Mouse (Mus musculus) mouse trophoblast stem cell (cell line): ENCODE data around the gene Cdk14.

ENCODE experiments used
- in situ Hi-C, 2 experiments: fragments of 300-500 bp; cut with MseI, MboI; formaldehyde crosslinking; loops; 2 replicates in 1 of 2; 3 replicates in 1 of 2; pipeline ENCODE4 v1.15.1; 2025

The Cdk14 gene

DNA sequence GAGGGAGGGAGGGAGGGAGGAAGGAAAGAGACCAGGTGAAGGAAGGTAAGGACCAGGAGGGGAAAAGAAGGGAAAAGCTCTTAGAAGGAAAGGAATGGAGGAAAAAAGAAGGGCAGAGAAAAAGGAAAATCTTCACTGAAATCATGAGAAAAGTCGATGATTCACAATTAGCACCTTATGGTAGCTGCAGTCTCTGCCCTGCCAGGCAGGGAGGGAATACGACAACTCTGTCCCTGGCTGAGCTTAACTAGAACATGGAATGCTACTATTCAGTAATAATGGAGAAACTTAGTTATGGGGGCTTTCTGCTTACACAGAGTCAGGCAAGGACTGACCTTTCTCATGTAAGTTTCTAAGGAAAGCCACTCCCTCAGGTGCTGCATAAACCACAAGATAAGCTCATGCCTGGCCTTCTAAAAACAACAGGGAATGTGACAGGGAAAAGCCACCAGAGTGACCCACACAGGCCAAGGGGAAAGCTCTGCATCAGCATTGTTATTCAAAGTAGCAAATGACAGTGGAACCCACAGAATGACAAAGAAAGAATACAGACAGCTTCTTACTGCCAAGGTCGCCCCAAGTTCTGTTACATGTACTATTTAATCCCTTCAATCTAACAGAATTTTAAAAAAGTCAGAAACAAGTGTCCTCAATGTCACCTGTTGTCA is 323.7 kb downstream of the Cdk14 start:
- in situ Hi-C loops: no loop called here

DNA sequence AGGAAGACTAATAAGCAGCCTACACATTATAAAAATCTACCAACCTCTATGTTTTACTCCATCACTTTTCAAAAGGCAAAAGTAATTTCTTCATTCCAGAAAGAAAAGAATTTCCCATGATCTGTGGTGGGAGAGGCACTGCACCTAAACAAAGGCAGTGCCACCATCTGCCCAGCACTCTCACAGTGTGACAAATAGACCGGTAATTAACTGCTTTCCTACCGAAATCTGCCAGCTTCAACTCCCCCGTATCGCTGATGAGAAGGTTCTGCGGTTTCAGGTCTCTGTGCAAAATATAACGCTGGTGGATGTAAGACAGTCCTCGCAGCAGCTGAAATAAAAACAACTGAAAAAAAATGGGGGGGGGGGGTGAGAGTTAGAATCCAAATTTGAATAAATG is 327.4 kb downstream of the Cdk14 start:
- in situ Hi-C loops: no loop called here

- in situ Hi-C loops: no loop called here
Observed at GRCm38 (mm10) chr5:5071526-5071925, 348.6 kb downstream of the Cdk14 start.

DNA sequence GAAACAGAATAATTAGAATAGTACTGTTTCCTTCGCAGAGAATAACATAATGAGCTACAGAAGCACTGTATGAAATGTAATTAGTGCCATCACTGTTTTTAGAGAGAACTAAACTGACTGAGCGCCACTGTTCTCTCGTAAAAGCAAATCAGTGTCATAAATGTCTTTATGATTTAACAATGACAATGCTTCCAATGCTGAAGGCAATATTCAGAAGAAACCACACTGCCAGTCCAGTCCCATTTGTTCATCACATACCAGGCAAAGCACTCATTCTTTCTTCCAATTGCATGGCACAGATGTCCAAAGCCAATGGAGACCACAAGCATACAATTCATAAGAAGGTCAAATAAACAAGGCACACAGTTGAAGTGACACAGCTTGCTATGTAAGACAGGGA is 355.4 kb downstream of the Cdk14 start:
- in situ Hi-C loops: no loop called here

DNA sequence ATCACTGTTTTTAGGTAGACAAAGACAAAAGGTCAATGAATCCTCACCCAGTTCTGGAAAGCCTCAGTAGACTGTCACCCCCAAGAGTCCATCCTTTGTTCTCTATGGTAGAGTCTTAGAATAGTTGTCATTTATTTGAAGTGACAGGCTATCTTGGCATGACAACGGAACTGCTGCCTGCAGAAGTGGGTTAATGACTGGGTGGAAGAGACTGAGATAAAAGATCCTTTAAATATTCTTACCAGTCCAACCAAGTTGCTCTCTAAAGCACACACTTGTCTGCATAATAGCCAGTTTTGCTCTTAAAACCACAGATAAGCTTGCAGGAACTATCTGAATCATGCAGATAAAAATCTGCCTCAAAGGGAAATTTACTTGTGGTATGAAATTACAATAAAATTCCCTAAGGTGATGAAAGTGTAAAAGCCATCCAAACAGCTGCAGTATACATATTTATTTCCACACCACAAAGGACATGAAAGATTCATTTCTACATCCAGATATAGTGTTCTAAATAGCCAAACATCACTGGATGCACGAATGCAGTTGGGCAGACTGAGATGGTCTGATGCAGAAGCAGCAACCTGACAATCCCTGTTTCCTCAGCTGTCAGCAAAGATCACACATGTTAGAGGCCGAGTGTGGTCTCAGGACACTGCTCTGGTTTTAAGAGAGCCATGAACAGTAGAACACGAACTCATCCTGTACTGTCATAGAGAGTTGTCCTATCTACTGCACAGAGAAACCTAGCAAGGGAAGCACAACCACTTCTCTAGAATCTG is 363.8 kb downstream of the Cdk14 start:
- in situ Hi-C loops: no loop called here

GRCm38 (mm10) chr5:5055494-5055893 is 364.6 kb downstream of the Cdk14 start:
- in situ Hi-C loops: no loop called here

DNA sequence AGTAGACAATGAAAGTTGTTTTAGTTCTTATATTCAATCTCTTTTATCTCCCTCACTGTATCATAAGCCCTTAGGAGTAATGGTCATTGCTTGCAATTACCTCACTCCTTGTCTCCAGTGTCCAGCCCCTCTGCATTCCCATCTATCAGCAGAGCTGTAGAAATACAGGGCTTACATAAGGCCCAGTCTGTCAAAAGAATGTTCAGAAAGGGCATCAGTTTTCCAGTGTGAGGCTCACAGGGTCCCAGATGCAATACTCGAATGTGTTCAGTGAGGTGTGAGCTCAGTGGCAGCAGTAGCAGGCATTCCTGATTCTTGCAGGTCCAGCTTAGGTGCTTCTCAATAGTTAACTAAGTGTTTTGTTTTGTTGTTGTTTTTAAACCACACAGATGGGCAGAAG is 365.8 kb downstream of the Cdk14 start:
- in situ Hi-C loops: no loop called here

- in situ Hi-C loops: no loop called here
Observed at GRCm38 (mm10) chr5:5044326-5044725, 375.8 kb downstream of the Cdk14 start.

- in situ Hi-C loops: no loop called here
Observed at GRCm38 (mm10) chr5:5042735-5043134, 377.4 kb downstream of the Cdk14 start.

DNA sequence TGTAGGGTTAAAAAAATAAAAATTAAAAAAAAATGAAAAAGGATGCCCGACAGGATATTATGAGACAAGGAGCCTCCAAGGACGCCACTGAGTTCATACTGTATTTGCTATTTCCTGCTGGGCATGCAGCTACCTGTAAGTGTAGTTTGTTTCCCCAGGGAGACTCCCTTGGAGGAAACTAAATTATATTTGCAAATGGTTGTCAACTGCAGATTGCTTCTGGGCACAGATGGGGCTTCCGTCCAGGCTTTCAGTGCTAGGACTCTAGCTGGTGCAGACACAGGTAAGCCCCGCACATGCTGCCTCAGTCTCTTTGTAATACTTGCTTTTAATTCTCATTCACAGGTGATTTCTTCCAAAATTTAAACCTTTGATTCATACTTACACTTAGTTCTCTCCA is 378.6 kb downstream of the Cdk14 start:
- in situ Hi-C loops: no loop called here

DNA sequence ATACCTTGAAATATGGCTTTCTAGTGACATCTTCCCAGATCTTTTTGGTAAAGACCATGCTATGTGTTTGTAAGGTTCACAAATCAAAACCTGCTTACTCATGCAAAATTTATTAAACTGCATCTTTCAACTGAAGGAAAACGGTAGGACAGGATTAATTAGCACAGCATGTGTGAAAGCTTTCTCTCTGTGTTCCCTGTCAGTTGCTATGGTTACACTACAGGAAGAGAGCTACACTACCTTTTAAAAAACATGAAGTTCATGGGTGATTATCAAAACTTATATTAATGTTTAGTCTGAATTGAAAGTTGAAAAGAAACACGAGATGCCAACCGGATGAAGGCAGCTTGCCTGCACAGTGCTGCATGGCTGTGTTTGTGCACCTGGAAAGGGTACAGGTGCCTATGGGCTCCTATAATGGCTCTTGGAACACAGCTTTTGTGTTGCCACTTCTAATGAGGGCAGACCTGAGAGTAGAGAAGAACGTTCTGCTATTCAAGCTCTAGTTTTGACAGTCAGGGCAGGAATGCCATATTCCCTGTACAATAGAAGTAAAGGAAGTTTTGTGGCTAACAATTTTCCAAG is 380.3 kb downstream of the Cdk14 start:
- in situ Hi-C loops: no loop called here

DNA sequence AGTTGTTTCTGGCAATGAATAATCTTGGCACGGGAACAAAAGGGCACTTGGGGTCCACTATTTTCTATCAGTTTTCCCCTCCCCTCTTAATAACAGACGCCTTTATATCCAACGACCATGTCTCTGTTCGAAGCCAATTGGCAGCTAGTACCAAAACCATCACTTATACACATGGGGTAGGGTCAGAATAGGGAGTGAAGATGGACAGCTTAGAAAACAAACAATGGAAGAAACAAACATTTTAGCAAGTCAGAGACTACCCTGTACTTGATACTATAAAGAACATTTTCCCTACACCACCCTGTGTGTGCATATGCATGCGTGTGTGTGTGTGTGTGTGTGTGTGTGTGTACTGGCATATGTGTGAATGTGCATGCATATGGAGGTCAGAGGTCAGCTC is 386.7 kb downstream of the Cdk14 start:
- in situ Hi-C loops: no loop called here

- in situ Hi-C loops: no loop called here
Observed at GRCm38 (mm10) chr5:5032847-5033246, 387.3 kb downstream of the Cdk14 start.

DNA sequence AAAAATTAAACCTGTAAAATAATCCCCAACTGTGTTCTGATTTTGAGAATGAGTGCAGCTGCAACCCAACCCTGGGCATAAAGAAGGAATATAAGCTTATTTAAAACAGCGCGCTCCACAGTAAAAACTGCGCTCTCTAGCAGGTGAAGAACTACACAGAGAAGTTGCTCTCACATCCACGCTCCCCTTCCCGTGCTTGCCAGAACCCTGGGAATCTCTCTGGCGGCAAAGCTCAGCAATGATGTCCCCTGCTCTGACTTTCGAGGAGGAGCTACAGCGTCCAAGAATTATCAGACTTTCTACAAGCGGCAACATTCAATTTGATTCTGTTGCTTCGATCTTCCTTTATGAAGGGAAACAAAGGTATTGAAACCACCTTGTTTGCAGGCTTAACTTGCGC is 387.7 kb downstream of the Cdk14 start:
- in situ Hi-C loops: no loop called here

DNA sequence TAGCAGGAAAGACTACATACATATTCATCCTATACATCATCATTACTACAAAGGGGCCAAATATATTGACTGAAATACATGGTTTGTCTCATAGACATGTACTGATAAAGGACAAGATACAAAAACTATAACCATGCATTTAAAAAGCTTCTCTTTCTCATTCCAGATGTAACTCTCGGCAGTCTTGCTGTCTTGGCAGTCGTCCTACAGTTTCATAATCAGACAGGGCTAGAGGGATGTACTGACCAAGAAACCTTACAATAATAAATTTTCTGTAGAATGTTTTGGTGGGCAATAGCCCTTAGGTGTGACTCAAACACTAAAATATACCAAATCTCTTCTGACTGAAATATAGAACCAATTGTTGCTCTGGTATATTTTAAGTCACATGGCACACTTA is 389.7 kb downstream of the Cdk14 start:
- in situ Hi-C loops: no loop called here

GRCm38 (mm10) chr5:5018959-5019358 is 401.2 kb downstream of the Cdk14 start:
- in situ Hi-C loops: no loop called here

DNA sequence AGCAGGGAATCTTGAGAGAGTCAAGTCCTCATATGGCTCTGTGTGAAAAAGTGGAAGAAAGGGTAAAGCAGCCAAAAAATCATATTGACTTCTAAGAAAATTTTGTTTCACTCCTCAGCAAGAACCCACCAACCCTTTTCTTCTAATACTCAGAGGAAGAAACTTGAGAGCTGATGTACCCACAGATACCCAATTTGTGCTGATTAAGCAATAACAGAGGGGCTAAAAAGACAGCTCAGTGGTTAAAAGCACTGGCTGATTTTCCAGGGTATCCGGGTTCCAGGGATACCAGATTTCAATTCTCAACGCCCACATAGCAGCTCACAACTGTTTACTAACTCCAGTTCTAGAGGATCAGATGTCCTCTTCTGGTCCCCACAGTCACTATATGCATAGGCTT is 401.9 kb downstream of the Cdk14 start:
- in situ Hi-C loops: no loop called here

DNA sequence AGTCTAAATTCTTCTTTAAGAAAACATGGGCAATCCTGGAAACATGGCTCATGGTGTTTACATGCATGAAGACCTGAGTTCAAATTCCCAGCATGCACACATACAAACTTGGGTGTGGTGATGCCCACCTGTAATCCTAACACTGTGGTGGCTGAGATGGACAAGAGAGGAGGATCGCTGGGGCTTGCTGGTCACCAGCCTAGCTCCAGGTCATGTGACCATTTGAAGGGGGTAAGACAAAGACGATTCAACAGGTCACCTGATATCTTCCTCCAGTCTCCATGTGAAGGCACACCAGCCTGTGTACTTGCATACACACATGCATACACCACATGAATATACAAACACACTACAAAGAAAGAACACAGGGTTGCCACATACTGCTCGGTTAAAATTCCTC is 406.3 kb downstream of the Cdk14 start:
- in situ Hi-C loops: no loop called here

DNA sequence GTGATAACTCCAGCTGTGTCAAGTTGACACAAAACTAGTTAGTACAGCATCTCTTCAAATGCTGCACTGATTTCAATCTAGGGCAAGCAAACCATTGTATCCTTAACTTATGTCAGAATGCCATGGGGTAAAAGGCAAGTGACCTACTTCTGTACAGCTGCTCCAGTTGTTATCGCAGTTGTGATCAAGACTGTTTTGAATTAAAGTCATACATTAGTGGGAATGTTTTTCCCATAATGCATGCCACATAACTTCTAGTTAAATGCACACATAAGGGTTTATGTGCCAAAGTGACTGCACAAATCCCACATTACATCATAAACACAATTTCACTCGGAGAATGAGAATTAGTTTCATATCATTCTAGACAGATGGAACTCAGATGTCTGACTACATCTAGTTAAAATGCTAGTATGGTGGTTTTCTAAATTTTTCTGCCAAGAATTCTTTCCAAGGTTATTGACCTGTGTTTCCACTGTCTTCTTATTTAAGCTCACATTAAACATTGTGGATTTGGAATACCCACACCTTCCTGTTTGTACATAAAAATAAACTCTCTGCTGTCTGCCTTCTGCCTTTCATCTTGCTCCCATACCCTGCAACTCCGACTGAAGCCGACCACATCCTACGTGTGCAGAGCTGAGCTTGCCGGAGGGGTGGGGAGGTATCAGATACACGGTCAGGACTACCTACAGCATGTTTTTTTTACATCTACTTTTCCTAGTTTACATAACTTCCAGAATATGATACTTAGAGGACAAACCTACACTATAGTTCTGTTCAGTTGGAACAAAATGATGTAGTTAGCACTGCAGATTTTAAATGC is 407.4 kb downstream of the Cdk14 start:
- in situ Hi-C loops: no loop called here

- in situ Hi-C loops: no loop called here
Observed at GRCm38 (mm10) chr5:5008153-5008745, 411.9 kb downstream of the Cdk14 start.

DNA sequence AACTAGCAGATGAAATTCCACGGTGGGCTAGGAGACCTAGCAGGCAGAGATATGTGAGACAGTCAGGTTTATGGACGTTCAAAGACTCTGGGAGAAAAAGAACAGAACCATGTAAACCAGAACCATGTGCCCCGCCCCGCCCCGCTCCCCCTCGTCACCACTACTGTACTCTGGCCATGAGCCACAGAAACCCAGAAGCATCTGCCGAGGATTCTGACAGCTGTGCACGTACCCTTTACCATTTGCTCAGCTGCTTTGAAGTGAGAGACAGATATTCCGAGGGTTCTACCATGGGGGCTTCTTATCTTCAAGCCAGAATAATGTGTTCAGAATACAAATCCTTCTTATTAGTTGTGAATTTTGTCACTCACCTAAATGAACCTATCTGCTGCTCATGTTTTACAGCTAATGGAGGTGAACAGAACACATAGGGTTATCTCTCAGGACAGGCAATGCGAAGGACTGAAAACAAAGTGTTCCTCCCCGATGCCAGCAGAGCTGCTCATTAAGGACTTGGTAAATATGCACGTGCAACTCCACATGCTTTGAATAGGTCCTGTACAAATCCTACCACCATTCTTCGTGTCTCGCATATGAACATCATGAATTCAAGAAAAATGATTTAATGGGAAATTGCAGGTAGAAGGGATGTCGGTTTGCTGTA is 412.5 kb downstream of the Cdk14 start:
- in situ Hi-C loops: no loop called here
